Mouse (Mus musculus): ENCODE results near the gene Eps8.

DNA sequence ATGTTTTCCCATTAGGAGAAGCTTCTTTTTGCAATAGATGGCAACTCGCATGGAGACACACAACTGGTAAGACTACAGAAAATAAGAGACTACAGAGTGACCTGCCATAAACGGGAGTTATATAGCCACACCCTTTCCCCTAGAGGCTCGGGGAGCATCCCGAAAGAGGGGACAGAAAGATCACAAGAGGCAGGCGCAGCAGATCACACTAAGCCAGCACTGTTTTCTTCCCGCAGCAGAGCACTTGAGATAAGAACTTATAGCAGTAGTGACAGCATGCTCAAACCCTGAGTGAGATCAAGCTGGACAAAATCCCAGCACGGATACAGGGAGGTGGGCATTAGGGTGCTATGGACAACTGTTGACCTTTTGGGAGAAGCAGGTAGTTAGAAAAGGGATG, 198.6 kb downstream of the Eps8 start:
- TF ChIP-seq ZC3H11A (IDR thresholded peaks at IDR 0.05; ENCODE audit: borderline replicate concordance, low read depth, low read length) (no peak), ZNF384 (IDR thresholded peaks at IDR 0.05; ENCODE audit: low read depth, low read length) (no peak), CHD2 (IDR thresholded peaks at IDR 0.05; ENCODE audit: low read depth, low read length) (no peak)

Data from ES-E14 (cell line).